In the genomic region with DNA sequence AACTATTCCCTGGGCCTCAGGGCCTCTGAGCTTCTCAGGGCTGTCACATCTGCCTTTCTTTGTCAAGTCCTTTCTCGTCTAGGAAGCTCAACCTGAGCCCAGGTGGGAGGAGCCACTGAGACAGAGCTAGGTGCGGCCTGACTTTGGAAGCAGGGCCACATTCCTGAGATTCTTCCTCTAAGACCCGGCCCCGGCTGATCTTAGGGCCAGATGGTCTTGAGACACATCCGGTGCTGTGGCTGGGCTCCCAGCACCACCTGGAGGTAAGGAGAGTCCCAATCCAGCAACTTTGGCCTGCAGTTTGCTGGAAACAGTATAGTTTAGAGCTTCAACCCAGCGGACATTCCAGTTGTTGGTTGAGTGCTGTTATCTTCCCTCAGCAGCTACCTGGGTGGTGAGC, we compare ENCODE assay signal across 8 mouse cellular contexts. TPM values are rescaled to one million over a fixed set of nuclear protein-coding genes. Genes with fewer than 3 reads are reported as not detected.
DNase-seq lines count a peak whose midpoint lies in the region; ATAC-seq and TF ChIP-seq lines count a peak whose summit lies in the region.

No protein-coding gene starts in this region.

- peaks cover 10% of the 10 kb centered on the region for H3K4me1 ChIP-seq in ES-Bruce4 (ENCODE audit: control insufficient read depth, insufficient read depth, low read length)
- peaks cover 9% of the 10 kb centered on the region for H3K4me1 ChIP-seq in lung, embryonic 14.5 days (ENCODE audit: insufficient read depth)

- H3K4me3 ChIP-seq in ES-Bruce4 (ENCODE audit: low read depth, low read length): peak overlapping the region; percentile 41
- no peak overlapping the region for H3K4me3 ChIP-seq in lung, embryonic 14.5 days (ENCODE audit: low read depth, low read length)

- TF ChIP-seq POLR2A in ES-Bruce4 (IDR thresholded peaks at IDR 0.05; ENCODE audit: insufficient read depth, low read length): peak; percentile 48

- H3K27me3 ChIP-seq in ES-Bruce4 (ENCODE audit: control insufficient read depth, insufficient read depth, low read length, poor library complexity, severe bottlenecking): no peaks in the 10 kb centered on the region
- no peaks in the 10 kb centered on the region for H3K27me3 ChIP-seq in lung, embryonic 14.5 days (ENCODE audit: insufficient read depth, low read length)

- peaks cover 2% of the 10 kb centered on the region; the same call in 1 of the 2 replicates for H3K9me3 ChIP-seq in ES-Bruce4 (replicated peaks; ENCODE audit: control insufficient read depth, insufficient read depth, low read length, poor library complexity, severe bottlenecking)
- no peaks in the 10 kb centered on the region for H3K9me3 ChIP-seq in lung, embryonic 14.5 days (ENCODE audit: low read depth, low read length)

- H3K27ac ChIP-seq in ES-Bruce4 (ENCODE audit: insufficient read depth, low read length): peak overlapping the region; percentile 92
- peak overlapping the region; percentile 80 for H3K27ac ChIP-seq in lung, embryonic 14.5 days (ENCODE audit: low read depth)

- peak; percentile 97 for TF ChIP-seq EP300 in ES-Bruce4 (IDR thresholded peaks at IDR 0.05; ENCODE audit: insufficient read depth, low read depth, low read length)

- peak; percentile 66 for TF ChIP-seq CTCF in ES-Bruce4 (IDR thresholded peaks at IDR 0.05; ENCODE audit: low read depth, low read length)
- TF ChIP-seq CTCF in lung, embryonic 14.5 days (IDR thresholded peaks at IDR 0.05; ENCODE audit: low read depth): peak; percentile 49

- WGBS in lung, embryonic 14.5 days: 10% methylated on average over 6 of the region's 6 CpGs

- intact Hi-C loops in left cerebral cortex, postnatal 4 days (cut with DNase I): no loop called here

- H3K4me2 ChIP-seq in lung, embryonic 14.5 days: no peak overlapping the region

- H3K9ac ChIP-seq in ES-Bruce4 (ENCODE audit: low read depth, poor library complexity, severe bottlenecking): peak overlapping the region; percentile 63
- no peak overlapping the region for H3K9ac ChIP-seq in lung, embryonic 14.5 days

- H3K36me3 ChIP-seq in ES-Bruce4 (ENCODE audit: control insufficient read depth, insufficient read depth, low read length, poor library complexity, severe bottlenecking): no peaks in the 10 kb centered on the region
- H3K36me3 ChIP-seq in lung, embryonic 14.5 days (ENCODE audit: insufficient read depth): no peaks in the 10 kb centered on the region

- peak; percentile 92 for ATAC-seq in lung, embryonic 14.5 days (ENCODE audit: insufficient read depth)
- ATAC-seq in frontal cortex, adult (ENCODE audit: low TSS enrichment): no peak

- DNase-seq in embryo, embryonic 11 days: peak; percentile 82
- DNase-seq in kidney, adult 18-20 months: peak; percentile 36
- DNase-seq in lung, embryonic 14.5 days: peak; percentile 85
- no peak for DNase-seq in ovary, postnatal 10 days (ENCODE audit: low spot score)
- no peak for DNase-seq in left cerebral cortex, postnatal 4 days
- DNase-seq in cerebellum, postnatal 14 days: no peak

RNA-seq across cellular contexts. Expression of a gene that starts 1.9 kb away (rescaled TPM):
- 75.4 and 76.8 TPM in 2 replicates for polyA plus RNA-seq in ES-Bruce4 (2011; ENCODE audit: insufficient read depth, insufficient read length, low read depth, missing spikeins)
- polyA plus RNA-seq in lung, embryonic 14.5 days (2014; fragmentation: Nextera tagmentation; extraction: Ambion mirVana): 126 and 141 TPM in 2 replicates
- 100 to 1,000 TPM; 119 to 123 TPM for total RNA-seq in left cerebral cortex, postnatal 4 days (2021)

RNA-seq across cellular contexts. Expression of a gene that starts 9.4 kb away (rescaled TPM):
- 91.8 and 103 TPM in 2 replicates for polyA plus RNA-seq in ES-Bruce4 (2011; ENCODE audit: insufficient read depth, insufficient read length, low read depth, missing spikeins)
- 63.6 and 71.3 TPM in 2 replicates for polyA plus RNA-seq in lung, embryonic 14.5 days (2014; fragmentation: Nextera tagmentation; extraction: Ambion mirVana)
- total RNA-seq in left cerebral cortex, postnatal 4 days (2021): 10 to 100 TPM; 52.5 to 52.8 TPM

Comparison
In these comparisons a context has a peak if more than half of its experiments do, and no peak if none do; other contexts are left out.
1. DNase-seq: peak in embryo, embryonic 11 days (single experiment), kidney, adult 18-20 months (single experiment) and lung, embryonic 14.5 days (single experiment); none in ovary, postnatal 10 days (single experiment), left cerebral cortex, postnatal 4 days (single experiment) and cerebellum, postnatal 14 days (0 of 2).